Mouse (Mus musculus): Measurements from ENCODE around the gene Ptprj.
"Not testable (repeated sequence)": the region's sequence is repeated elsewhere in the genome, so short reads cannot be mapped to it uniquely, and the experiment has no call there.

The Ptprj gene

DNA sequence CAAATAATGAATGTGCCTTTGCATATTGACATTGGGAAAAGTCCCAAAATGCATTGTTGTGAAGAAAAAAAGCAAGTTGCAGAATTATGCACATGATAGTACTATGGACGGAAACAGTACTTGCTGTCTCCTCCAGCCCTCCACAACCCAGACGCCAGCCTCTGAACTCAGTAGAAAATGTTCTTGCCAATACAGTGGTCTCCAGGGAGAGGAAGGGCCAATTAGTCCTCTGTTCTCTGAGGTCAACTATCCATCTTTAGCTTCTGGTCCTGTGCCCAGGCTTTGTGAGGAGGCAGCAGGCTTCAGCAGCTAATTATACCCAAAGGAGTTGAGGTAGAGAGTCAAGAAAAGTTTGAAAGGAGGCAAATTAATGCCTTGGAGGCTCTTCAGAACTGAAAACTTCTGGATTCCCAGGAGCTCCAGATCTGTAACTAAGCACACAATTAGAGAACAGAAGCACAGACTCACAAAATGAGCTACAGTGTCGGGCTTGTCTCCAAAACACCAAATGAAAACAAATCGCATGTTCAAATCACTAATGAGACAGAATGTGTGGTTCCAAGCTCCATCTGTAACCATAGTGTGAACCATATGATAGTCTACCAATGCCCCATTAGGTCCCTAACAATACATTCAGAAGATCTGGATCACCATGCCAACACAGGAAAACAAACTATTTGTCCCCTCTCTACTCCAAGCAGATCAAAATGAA lies 166.2 kb downstream of the Ptprj start:
- DNase-seq (ENCODE audit: low spot score), result not testable (repeated sequence)

DNA sequence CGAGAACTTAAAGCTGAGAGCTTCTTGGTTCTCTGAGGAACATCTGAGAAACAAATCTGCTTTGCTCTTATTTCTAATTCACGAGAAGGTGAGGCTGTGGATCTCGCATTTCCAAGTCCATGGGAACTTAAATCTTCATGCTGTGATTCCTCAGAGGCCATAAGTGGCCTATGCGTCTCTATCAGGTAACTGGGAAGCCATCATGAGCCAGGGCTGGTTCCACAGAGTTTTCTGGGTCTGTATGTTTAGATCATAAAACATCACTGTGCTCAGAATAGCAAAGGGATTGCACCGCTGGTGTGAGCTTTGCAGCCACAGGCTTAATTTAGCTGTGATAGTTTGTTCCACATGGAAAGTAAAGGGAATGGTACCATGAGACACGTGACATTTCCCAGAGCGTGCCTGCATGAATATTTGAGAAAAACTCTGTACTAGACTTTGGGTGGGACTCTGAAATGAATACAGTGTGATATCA lies 181.8 kb downstream of the Ptprj start, which contains the start of gene Olfr1274-ps:
TSS of gene Olfr1274-ps (plus strand) at position 51 of the 475 bp plus-strand sequence.
- not testable (repeated sequence) for DNase-seq (ENCODE audit: low spot score)

Data from c-Kit-positive CD71-positive TER-119-positive erythroid progenitor cells, embryonic 14.5 days (primary cell).